Mouse (Mus musculus): ENCODE measurements at regions not wholly inside any gene's neighbourhood (a gene's known extent, or its start where the extent isn't known, plus 50 kb on each side); places are given as distances from the start of the nearest gene placed in this dataset.
A peak's percentile ranks its signal among the peaks of the same experiment; 100 is the strongest.

DNA sequence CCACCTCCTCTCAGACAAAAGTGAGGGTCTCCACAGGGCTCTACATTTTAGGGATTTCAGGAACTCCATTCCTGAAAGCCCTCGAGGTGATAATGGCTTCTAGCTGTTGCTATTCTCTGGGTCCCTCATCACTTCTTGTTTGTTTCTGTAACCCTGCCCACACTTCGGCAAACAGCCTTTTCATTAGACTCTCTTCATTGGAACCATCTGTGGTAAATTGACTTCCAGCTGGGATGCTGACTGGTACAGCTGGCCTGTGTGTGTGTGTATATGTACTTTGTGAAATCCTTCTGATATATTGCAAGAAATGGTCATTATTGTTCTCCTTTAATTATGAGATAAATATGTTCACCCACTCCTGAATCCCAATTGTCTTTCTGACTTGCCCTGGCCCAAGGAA, 50.3 kb downstream of the Gm10192 start:
- Histone ChIP-seq H3K4me1 (replicated peaks) (no peaks in the 10 kb centered on the region), H3K4me2 (replicated peaks) (no peak overlapping the region), H3K4me3 (replicated peaks) (no peak overlapping the region), H3K27ac (no peak overlapping the region), H3K9me3 (no peaks in the 10 kb centered on the region), H3K9ac (no peak overlapping the region), H3K36me3 (no peaks in the 10 kb centered on the region), H3K27me3 (replicated peaks) (no peaks in the 10 kb centered on the region)
- WGBS = 47% methylated on average over 2 of the region's 2 CpGs
- ATAC-seq = no peak

DNA sequence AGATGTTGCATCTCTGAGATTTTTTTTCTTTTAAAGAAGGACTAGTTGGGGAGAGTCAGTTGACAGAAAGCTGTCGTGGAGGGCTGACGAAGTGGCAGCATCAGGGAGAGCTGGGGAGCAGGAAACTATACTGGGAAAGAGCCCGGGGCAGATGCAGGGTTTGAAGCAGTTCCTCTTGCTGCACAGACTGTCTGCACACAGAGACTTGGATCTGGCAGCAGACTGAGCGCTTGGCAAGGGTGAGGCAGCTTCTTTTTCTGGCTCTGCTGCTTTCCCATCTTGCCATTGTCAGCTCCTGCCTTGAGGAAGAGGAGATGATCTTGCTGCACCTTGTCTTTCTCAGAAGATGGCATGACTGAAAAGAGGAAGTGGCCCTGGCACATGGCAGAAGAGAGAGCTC, 55.2 kb downstream of the Gm10192 start:
- Histone ChIP-seq H3K4me1 (replicated peaks) (no peaks in the 10 kb centered on the region), H3K4me3 (replicated peaks) (no peak overlapping the region), H3K9ac (no peak overlapping the region), H3K9me3 (no peaks in the 10 kb centered on the region), H3K36me3 (no peaks in the 10 kb centered on the region), H3K27ac (no peak overlapping the region), H3K4me2 (replicated peaks) (no peak overlapping the region), H3K27me3 (replicated peaks) (no peaks in the 10 kb centered on the region)
- no peak for ATAC-seq
- whole genome bisulfite sequencing = 46% methylated on average over 4 of the region's 4 CpGs

DNA sequence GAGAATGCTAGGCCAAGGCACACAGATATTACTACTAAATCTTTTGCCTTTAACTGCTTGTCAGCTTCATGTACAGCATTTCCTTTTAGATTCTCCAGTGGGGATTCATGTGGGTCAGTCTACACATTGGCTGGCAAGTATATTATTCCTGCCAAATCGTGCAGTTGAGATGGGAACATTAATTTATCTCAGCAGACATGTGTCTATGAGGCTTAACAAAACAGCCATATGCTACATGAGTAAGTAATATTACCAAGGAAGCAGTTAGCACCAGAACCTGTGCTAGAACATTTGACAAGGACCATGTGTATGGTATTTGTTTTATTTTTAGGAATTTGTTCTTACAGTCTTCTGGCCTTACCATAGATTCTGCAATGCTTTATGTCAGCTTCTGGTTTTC, 59.1 kb downstream of the Gm10192 start:
- Histone ChIP-seq H3K9ac (no peak overlapping the region), H3K4me1 (replicated peaks) (no peaks in the 10 kb centered on the region), H3K4me3 (replicated peaks) (no peak overlapping the region), H3K36me3 (no peaks in the 10 kb centered on the region), H3K27me3 (replicated peaks) (no peaks in the 10 kb centered on the region), H3K4me2 (replicated peaks) (no peak overlapping the region), H3K9me3 (no peaks in the 10 kb centered on the region), H3K27ac (no peak overlapping the region)
- 49% methylated on average over 1 of the region's 1 CpGs for WGBS
- no peak for ATAC-seq

DNA sequence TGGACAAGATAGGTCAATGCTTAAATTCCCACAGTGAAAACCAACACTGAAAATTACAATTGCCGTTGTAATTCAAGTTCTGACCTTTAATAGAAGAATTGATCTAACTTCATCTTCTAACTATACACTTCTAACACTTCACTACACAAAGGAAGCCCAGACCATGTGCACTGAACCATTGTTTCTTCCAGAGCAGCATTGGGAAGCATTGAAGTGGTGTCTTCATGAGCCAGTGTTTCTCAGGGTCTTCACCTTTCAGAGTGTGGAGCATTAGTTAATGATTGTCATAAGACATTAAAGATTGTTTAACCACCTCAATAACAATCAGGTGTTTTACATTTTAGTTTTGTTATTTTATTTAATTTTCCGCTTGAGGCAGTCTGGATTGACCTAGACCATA, 61.0 kb downstream of the Gm10192 start:
- Histone ChIP-seq H3K9me3 (no peaks in the 10 kb centered on the region), H3K4me3 (replicated peaks) (no peak overlapping the region), H3K36me3 (no peaks in the 10 kb centered on the region), H3K27ac (no peak overlapping the region), H3K9ac (no peak overlapping the region), H3K27me3 (replicated peaks) (no peaks in the 10 kb centered on the region), H3K4me2 (replicated peaks) (no peak overlapping the region), H3K4me1 (replicated peaks) (no peaks in the 10 kb centered on the region)
- ATAC-seq = no peak
- 86% methylated on average over 2 of the region's 2 CpGs for WGBS

DNA sequence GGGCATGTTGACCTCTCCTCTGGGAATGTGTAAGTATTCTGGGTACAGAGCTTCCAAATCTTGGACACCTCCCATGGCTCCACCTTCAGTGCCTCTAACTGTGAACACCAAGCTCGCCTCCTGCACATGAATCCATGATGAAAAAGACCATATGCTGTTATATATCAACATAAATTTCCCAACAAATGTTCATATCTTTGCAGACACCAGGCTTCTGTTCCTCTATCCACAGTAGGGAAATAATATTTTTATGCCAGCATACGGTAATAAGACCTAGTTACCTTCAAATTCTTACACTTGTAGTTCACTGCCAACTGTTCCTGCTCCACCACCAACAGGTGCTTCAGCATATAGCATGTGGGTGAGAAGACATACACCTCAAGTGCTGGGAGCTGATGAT, 63.5 kb downstream of the Gm10192 start:
- Histone ChIP-seq H3K36me3 (no peaks in the 10 kb centered on the region), H3K27ac (no peak overlapping the region), H3K9me3 (no peaks in the 10 kb centered on the region), H3K9ac (no peak overlapping the region), H3K27me3 (replicated peaks) (no peaks in the 10 kb centered on the region), H3K4me2 (replicated peaks) (no peak overlapping the region), H3K4me3 (replicated peaks) (no peak overlapping the region), H3K4me1 (replicated peaks) (no peaks in the 10 kb centered on the region)
- WGBS = 64% methylated on average over 2 of the region's 2 CpGs
- no peak for ATAC-seq

DNA sequence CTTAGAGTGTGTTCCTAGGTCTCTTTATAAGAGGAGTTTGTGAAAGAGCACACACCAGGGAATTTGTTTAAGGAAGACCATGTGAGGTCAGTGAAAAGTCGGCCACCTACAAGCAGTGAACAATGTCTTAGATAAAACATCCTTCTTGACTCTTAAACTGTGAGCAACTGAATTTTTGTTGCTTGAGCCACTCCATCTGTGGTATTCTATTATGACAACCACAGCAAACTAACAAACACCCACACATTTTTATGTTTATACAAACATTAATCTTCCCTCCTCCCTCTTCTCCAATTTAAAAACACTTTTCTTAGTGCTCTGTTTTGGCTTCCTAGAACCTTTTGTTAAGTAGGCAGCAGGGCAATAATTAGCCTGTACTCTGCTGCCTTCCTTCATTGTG, 66.0 kb downstream of the Gm10192 start:
- no peak overlapping the region for H3K4me3 ChIP-seq (replicated peaks)
- no peaks in the 10 kb centered on the region for H3K27me3 ChIP-seq (replicated peaks)
- no peak for ATAC-seq
- no peak overlapping the region for H3K27ac ChIP-seq
- H3K4me1 ChIP-seq (replicated peaks) = no peaks in the 10 kb centered on the region
- 47% methylated on average over 1 of the region's 1 CpGs for WGBS
- no peaks in the 10 kb centered on the region for H3K9me3 ChIP-seq
- H3K9ac ChIP-seq = no peak overlapping the region
- H3K36me3 ChIP-seq = no peaks in the 10 kb centered on the region
- no peak overlapping the region for H3K4me2 ChIP-seq (replicated peaks)

DNA sequence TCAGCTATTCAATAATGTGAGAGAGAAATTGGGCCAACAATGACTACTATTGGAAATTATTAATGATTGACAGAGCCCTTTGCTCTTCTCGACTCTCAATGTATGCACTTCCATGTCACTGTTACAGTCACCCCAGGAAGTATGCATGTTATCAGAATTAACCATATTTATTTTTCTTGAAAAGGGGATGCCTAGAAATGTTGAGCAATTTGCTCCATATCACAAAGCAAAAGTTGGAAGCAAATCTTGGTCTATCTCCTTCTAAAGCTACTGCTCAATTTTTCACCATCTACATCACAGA, 80.3 kb downstream of the Gm10192 start:
- Histone ChIP-seq H3K36me3 (no peaks in the 10 kb centered on the region), H3K4me3 (replicated peaks) (no peak overlapping the region), H3K4me1 (replicated peaks) (no peaks in the 10 kb centered on the region), H3K4me2 (replicated peaks) (no peak overlapping the region), H3K9ac (no peak overlapping the region), H3K9me3 (no peaks in the 10 kb centered on the region), H3K27ac (no peak overlapping the region), H3K27me3 (replicated peaks) (no peaks in the 10 kb centered on the region)
- peak; percentile 71 for ATAC-seq
- WGBS = 53% methylated on average over 1 of the region's 1 CpGs

DNA sequence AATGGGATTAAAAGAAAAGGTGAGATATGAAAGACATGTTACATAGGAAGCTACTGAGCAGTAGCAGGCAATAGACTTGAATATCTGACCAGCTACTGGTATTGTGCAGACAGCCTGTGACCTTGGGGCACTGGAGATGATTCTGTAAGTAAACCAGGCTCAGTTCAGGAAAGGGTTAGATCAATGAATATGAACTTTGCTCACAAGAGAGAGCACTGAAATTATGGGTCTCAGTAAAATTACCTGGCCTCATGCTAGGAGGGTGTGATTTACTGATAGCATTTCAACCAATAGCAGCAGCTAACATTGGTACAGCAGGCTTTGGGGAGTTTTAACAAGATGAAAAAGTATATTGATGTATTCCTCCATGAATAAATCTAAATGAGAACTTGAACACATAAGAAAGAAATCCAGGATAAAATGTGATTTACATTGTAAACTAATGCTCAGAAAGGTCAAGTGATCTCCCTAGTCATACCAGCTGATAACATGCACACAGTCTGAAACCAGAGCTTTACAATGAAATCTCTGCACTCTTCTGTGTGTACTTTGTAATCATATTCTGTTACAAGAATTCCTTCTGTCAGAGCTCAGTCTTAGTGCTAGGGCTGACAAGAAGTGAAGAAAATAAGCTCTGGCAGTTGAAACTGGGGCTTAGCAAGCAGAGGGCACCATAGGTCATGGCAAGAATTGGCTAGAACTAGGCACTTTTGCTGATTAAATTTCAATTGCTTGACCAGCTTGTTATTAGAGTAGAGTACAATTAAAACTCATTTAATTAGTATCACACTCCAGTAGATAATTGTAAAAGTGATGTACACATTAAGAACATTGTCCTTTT, 80.8 kb downstream of the Gm10192 start:
- H3K36me3 ChIP-seq = no peaks in the 10 kb centered on the region

DNA sequence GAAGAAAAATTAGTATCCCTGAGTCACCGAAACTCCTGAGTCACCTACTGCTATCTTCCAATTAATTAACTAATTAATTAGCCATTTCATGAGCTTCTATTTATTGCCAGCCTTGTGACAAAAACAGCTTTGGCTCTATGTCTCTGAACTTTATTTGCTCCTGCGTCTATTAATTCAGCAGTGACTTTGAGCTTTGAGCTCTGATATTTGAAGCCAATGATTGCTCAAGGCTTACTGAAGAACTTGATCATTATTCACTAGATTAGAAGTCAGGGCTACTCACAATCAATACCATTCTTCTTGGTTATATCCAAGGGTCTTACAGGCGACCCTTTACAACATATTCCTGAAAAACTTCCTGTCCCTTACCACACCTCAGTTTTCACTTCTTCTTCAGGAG, 83.2 kb downstream of the Gm10192 start:
- Histone ChIP-seq H3K4me2 (replicated peaks) (no peak overlapping the region), H3K27ac (no peak overlapping the region), H3K36me3 (no peaks in the 10 kb centered on the region), H3K27me3 (replicated peaks) (no peaks in the 10 kb centered on the region), H3K9ac (no peak overlapping the region), H3K4me1 (replicated peaks) (no peaks in the 10 kb centered on the region), H3K4me3 (replicated peaks) (no peak overlapping the region), H3K9me3 (no peaks in the 10 kb centered on the region)
- 71% methylated on average over 3 of the region's 3 CpGs for WGBS
- no peak for ATAC-seq

More for the DNA sequence above, 80.8 kb downstream of the Gm10192 start:
- ATAC-seq = peak; percentile 88
- H3K4me2 ChIP-seq (replicated peaks) = no peak overlapping the region
- H3K4me1 ChIP-seq (replicated peaks) = no peaks in the 10 kb centered on the region
- H3K4me3 ChIP-seq (replicated peaks) = no peak overlapping the region
- no peak overlapping the region for H3K9ac ChIP-seq
- no peaks in the 10 kb centered on the region for H3K9me3 ChIP-seq
- no peaks in the 10 kb centered on the region for H3K27me3 ChIP-seq (replicated peaks)
- H3K27ac ChIP-seq = no peak overlapping the region

DNA sequence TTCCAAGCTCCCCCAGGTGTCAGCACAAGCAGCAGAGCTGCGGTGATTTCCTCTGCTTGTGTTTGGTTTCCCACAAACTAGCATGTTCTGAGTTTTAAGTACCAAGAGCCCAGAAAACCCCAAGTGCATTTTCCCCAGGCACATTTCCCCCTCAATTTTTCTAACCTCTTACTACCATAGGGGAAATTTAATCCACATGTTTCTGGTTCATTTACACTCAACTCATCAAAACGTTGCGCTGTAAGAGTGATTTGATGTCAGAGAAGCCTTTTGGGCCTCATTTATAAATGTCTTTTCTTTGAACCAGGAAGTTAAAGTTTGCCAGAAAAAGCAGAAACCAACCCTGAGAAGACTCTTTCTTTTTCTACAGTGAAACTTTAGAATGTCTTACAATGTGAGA, 89.4 kb downstream of the Gm10192 start:
- Histone ChIP-seq H3K4me2 (replicated peaks) (no peak overlapping the region), H3K36me3 (no peaks in the 10 kb centered on the region), H3K4me3 (replicated peaks) (no peak overlapping the region), H3K27ac (no peak overlapping the region), H3K4me1 (replicated peaks) (no peaks in the 10 kb centered on the region), H3K9ac (no peak overlapping the region), H3K27me3 (replicated peaks) (no peaks in the 10 kb centered on the region), H3K9me3 (no peaks in the 10 kb centered on the region)
- 82% methylated on average over 3 of the region's 3 CpGs for whole genome bisulfite sequencing
- no peak for ATAC-seq

DNA sequence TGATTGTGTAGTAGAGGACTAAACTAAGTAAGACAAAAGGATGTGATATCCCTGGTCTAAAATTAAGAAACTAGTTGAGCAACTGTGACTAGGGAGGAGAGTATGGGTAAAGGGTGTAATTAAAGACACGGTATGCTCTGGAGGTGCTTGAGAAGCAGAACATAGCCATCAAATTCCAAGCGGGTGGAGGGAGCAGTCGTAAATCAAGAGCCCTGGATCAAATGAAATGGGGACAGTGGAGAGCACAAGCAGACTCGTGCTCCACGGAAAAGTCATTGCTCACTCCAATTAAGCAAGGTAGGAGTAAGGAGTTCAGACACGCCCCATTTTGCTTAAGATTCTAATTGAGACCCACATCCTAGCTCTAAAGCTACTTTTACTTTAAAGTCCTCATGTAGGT, 132.2 kb downstream of the Gm10192 start:
- ATAC-seq = no peak
- Histone ChIP-seq H3K27me3 (replicated peaks) (no peaks in the 10 kb centered on the region), H3K9me3 (no peaks in the 10 kb centered on the region), H3K27ac (no peak overlapping the region), H3K4me1 (replicated peaks) (no peaks in the 10 kb centered on the region), H3K9ac (no peak overlapping the region), H3K4me2 (replicated peaks) (no peak overlapping the region), H3K36me3 (no peaks in the 10 kb centered on the region), H3K4me3 (replicated peaks) (no peak overlapping the region)
- WGBS = 50% methylated on average over 6 of the region's 6 CpGs

DNA sequence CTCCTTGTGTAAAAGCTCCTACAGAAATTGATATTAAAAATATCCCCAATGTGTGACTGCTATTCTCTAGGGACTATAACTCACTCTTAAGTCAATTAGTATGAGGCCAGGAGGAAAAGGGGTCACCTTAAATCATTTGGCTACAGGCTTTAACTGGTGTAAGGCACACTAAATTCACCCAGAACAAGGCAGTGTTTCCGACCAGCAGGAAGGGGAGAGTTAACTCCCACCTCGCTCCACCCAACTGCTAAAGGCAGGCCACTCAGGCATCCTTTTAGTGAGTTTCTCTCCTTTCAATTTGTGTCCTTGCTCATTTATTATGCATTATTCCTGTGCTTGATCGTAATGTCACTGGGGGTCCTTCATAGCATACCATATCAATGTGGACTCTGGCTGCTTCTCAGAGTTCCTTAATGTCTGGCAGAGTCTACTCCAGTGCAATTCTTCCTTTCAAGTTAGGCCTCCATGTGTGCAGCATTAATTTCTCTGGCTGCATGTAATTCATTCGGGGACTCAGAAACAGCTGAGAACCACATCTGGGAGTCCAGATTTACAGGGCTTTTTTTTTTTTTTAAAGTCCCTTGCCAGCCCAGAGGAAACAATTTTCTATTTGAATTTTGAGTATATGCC, 133.8 kb downstream of the Gm10192 start:
- ATAC-seq = no peak
- no peak overlapping the region for H3K27ac ChIP-seq
- WGBS = 78% methylated on average over 4 of the region's 4 CpGs
- no peaks in the 10 kb centered on the region for H3K4me1 ChIP-seq (replicated peaks)
- H3K4me2 ChIP-seq (replicated peaks) = no peak overlapping the region
- no peak overlapping the region for H3K9ac ChIP-seq
- no peaks in the 10 kb centered on the region for H3K36me3 ChIP-seq
- H3K4me3 ChIP-seq (replicated peaks) = no peak overlapping the region
- no peaks in the 10 kb centered on the region for H3K9me3 ChIP-seq
- H3K27me3 ChIP-seq (replicated peaks) = no peaks in the 10 kb centered on the region

DNA sequence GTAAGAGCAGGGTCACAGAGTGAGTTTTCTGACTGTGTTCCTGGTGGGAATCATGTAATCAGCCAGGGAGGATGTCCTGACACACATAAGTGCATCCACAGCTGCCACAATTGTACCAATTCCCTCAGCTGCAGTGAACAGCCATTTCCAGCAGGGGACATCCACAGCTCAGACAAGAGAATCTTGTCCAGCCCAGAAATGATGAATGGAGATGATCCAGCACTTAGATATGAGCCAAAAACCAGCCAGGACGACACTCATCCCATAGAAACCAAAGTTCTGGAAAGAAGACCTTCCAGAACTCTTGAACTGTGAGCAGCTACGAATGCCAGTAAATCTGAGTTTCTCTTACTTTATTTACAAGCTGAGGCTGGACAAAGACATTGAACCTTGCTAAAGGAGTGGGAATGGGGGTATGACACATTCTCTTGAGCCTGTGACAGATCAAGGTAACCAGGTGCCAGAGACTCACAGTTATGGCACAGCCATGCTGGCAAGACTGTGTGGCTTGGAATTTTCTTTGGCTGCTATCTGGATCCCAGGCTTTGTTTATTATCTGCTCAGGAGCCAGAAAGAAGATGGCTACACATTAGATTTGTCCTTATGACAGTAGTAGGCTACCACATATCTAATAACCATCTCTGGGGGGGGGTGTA, 145.1 kb downstream of the Gm10192 start:
- 36% methylated on average over 2 of the region's 2 CpGs for WGBS
- H3K9me3 ChIP-seq = no peaks in the 10 kb centered on the region
- no peak overlapping the region for H3K27ac ChIP-seq
- H3K27me3 ChIP-seq (replicated peaks) = no peaks in the 10 kb centered on the region
- no peak overlapping the region for H3K4me3 ChIP-seq (replicated peaks)
- ATAC-seq = no peak
- no peak overlapping the region for H3K9ac ChIP-seq
- no peak overlapping the region for H3K4me2 ChIP-seq (replicated peaks)
- H3K4me1 ChIP-seq (replicated peaks) = no peaks in the 10 kb centered on the region
- H3K36me3 ChIP-seq = no peaks in the 10 kb centered on the region

Measured in intestine, embryonic 15.5 days (tissue).